Mouse (Mus musculus) MEL (cell line): Measurements from ENCODE around the gene Fev. TPM values are rescaled to one million over a fixed set of nuclear protein-coding genes. Genes with fewer than 3 reads are reported as not detected.

Experiments used
- DNase-seq: peaks from one replicate; pipeline ENCODE4 v3.0.0; 2011; ENCODE audit warnings: low read depth, low spot score
- H3K27ac ChIP-seq: 2 replicates; pipeline ENCODE4 v1.5.1; 2012; ENCODE audit warnings: low read depth, mild to moderate bottlenecking, control low read depth, low read length, moderate library complexity; ENCODE audit not compliant: control insufficient read depth
- H3K27me3 ChIP-seq, 2 experiments: fragments of 150-350 bp in 1 of 2; sonication (generic) in 1 of 2; 2 replicates each; pipeline ENCODE4 v1.6.1; 2012; ENCODE audit warnings: low read length in 2 of 2, mild to moderate bottlenecking in 2 of 2, improper control_type of control experiment in 1 of 2, moderate library complexity in 1 of 2; ENCODE audit not compliant: insufficient read depth in 2 of 2, control insufficient read depth in 1 of 2
- H3K36me3 ChIP-seq, 2 experiments: 2 replicates each; pipeline ENCODE4 v1.6.1; 2012 to 2014; ENCODE audit warnings: low read length in 2 of 2, improper control_type of control experiment in 1 of 2, inconsistent platforms in 1 of 2, mild to moderate bottlenecking in 1 of 2; ENCODE audit not compliant: insufficient read depth in 2 of 2, control insufficient read depth in 1 of 2
- H3K4me1 ChIP-seq, 2 experiments: fragments of 150-350 bp in 1 of 2; sonication (generic) in 1 of 2; 2 replicates each; pipeline ENCODE4 v1.6.1; 2012; ENCODE audit warnings: low read length in 2 of 2, improper control_type of control experiment in 1 of 2, mild to moderate bottlenecking in 1 of 2; ENCODE audit not compliant: insufficient read depth in 2 of 2, control insufficient read depth in 1 of 2
- H3K4me3 ChIP-seq, 2 experiments: fragments of 150-350 bp in 1 of 2; sonication (generic) in 1 of 2; 2 replicates each; pipeline ENCODE4 v1.5.1; 2012; ENCODE audit warnings: low read depth in 2 of 2, low read length in 2 of 2, mild to moderate bottlenecking in 2 of 2, moderate library complexity in 2 of 2, control low read depth in 1 of 2, improper control_type of control experiment in 1 of 2; ENCODE audit not compliant: control insufficient read depth in 1 of 2, insufficient read depth in 1 of 2
- H3K79me2 ChIP-seq: 2 replicates; pipeline ENCODE4 v1.6.1; 2012; ENCODE audit warnings: mild to moderate bottlenecking, low read length, moderate library complexity; ENCODE audit not compliant: control insufficient read depth, poor library complexity, insufficient read depth
- H3K9ac ChIP-seq: 2 replicates; pipeline ENCODE4 v1.6.1; 2012; ENCODE audit warnings: low read depth, mild to moderate bottlenecking, control low read depth, low read length, moderate library complexity; ENCODE audit not compliant: control insufficient read depth, poor library complexity, severe bottlenecking
- H3K9me3 ChIP-seq: fragments of 150-350 bp; sonication (generic); replicated peaks from 2 replicates; pipeline ENCODE4 v1.6.1; 2012; ENCODE audit warnings: mild to moderate bottlenecking, low read length, improper control_type of control experiment, moderate library complexity; ENCODE audit not compliant: insufficient read depth
- BHLHE40 ChIP-seq: IDR thresholded peaks from 2 replicates; pipeline ENCODE4 v1.6.1; 2012; ENCODE audit warnings: low read depth, mild to moderate bottlenecking, inconsistent platforms, low read length, improper control_type of control experiment, borderline replicate concordance
- CHD1 ChIP-seq: IDR thresholded peaks from 2 replicates; pipeline ENCODE4 v1.6.1; 2012; ENCODE audit warnings: low read depth, mild to moderate bottlenecking, inconsistent platforms, low read length, improper control_type of control experiment
- CTCF ChIP-seq, 3 experiments: IDR thresholded peaks in 2 of 3; conservative IDR thresholded peaks in 1 of 3; 2 replicates each; pipeline ENCODE4 v1.5.1; 2011 to 2012; ENCODE audit warnings: low read length in 3 of 3, low read depth in 2 of 3, mild to moderate bottlenecking in 2 of 3, improper control_type of control experiment in 1 of 3, inconsistent platforms in 1 of 3, mixed read lengths in 1 of 3, moderate library complexity in 1 of 3; ENCODE audit not compliant: control insufficient read depth in 1 of 3, insufficient read depth in 1 of 3, poor library complexity in 1 of 3, severe bottlenecking in 1 of 3
- E2F4 ChIP-seq: IDR thresholded peaks from 2 replicates; pipeline ENCODE4 v1.6.1; 2011; ENCODE audit warnings: low read depth, low read length, improper control_type of control experiment, borderline replicate concordance
- ELF1 ChIP-seq: IDR thresholded peaks from 2 replicates; pipeline ENCODE4 v1.6.1; 2014; ENCODE audit warnings: low read depth, mild to moderate bottlenecking, inconsistent platforms, low read length, improper control_type of control experiment, moderate library complexity
- ETS1 ChIP-seq: IDR thresholded peaks from 2 replicates; pipeline ENCODE4 v1.6.1; 2012; ENCODE audit warnings: low read depth, mild to moderate bottlenecking, inconsistent platforms, low read length, improper control_type of control experiment, moderate library complexity
- HCFC1 ChIP-seq: IDR thresholded peaks from 2 replicates; pipeline ENCODE4 v1.6.1; 2012; ENCODE audit warnings: low read depth, mild to moderate bottlenecking, inconsistent platforms, low read length, improper control_type of control experiment, moderate library complexity
- MAFK ChIP-seq: IDR thresholded peaks from 2 replicates; pipeline ENCODE4 v1.6.1; 2011; ENCODE audit warnings: low read depth, mild to moderate bottlenecking, low read length, improper control_type of control experiment, borderline replicate concordance
- POLR2A ChIP-seq, 2 experiments: IDR thresholded peaks; 2 replicates each; pipeline ENCODE4 v1.6.1; 2011 to 2012; ENCODE audit warnings: low read length in 2 of 2, mild to moderate bottlenecking in 2 of 2, control low read depth in 1 of 2, improper control_type of control experiment in 1 of 2, low read depth in 1 of 2, moderate library complexity in 1 of 2; ENCODE audit not compliant: control insufficient read depth in 1 of 2, insufficient read depth in 1 of 2, poor library complexity in 1 of 2
- POLR2AphosphoS5 ChIP-seq: IDR thresholded peaks from 2 replicates; pipeline ENCODE4 v1.6.1; 2012; ENCODE audit warnings: low read depth, borderline replicate concordance, mild to moderate bottlenecking, inconsistent platforms, low read length, moderate library complexity, mixed read lengths
- RCOR1 ChIP-seq: IDR thresholded peaks from 2 replicates; pipeline ENCODE4 v1.6.1; 2012; ENCODE audit warnings: low read depth, mild to moderate bottlenecking, inconsistent platforms, low read length, improper control_type of control experiment
- SMC3 ChIP-seq: IDR thresholded peaks from 2 replicates; pipeline ENCODE4 v1.6.1; 2011; ENCODE audit warnings: low read depth, low read length, improper control_type of control experiment
- TAL1 ChIP-seq: IDR thresholded peaks from 2 replicates; pipeline ENCODE4 v1.6.1; 2012; ENCODE audit warnings: mild to moderate bottlenecking, inconsistent platforms, low read length, moderate library complexity, mixed read lengths
- ZC3H11A ChIP-seq: IDR thresholded peaks from 2 replicates; pipeline ENCODE4 v1.6.1; 2012; ENCODE audit warnings: low read depth, mild to moderate bottlenecking, inconsistent platforms, low read length, improper control_type of control experiment
- ZKSCAN1 ChIP-seq: IDR thresholded peaks from 2 replicates; pipeline ENCODE4 v1.6.1; 2012; ENCODE audit warnings: low read depth, mild to moderate bottlenecking, inconsistent platforms, low read length, improper control_type of control experiment, moderate library complexity
- polyA plus RNA-seq, 2 experiments: library from polyadenylated mRNA; stranded (reverse) in 1 of 2; unstranded in 1 of 2; fragments of >175 nt in 1 of 2; fragments of >200 nt in 1 of 2; gene quantifications; 2 replicates each; pipeline versions ENCODE4 v1.2.1 to v1.2.4; 2012; ENCODE audit warnings: low replicate concordance in 2 of 2, low read depth in 1 of 2; ENCODE audit not compliant: insufficient read length in 2 of 2, insufficient read depth in 1 of 2, missing spikeins in 1 of 2
- total RNA-seq: library from RNA; depleted of rRNA; stranded (reverse); fragments of 300-350 nt; gene quantifications from 2 replicates; pipeline ENCODE4 v1.2.3, GENCODE M21; 2012

Fev gene
- total and polyA plus RNA-seq, 3 experiments = not detected

DNA sequence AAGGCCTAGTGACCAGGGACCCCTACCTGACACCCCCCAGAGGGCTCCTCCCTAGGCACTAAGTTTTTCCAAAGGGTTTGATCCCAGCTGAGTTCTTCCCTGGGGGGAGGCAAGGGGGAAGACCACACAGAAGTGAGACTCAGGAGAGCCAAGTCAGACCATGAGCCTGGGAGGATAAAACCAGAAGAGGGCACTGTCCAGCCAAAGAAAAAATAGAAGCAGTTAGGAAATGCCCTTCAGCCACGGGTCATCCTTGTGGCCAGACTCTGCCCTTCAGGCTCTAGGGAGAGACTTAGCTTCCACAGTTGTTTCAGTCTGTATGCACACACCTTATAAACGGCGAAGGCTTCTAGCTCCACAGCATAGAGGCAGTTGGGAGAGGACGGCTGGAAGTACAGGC, 39.2 kb upstream of the Fev start:
- no peak overlapping the region for H3K9ac ChIP-seq
- no peak overlapping the region for H3K27ac ChIP-seq
- DNase-seq = no peak
- H3K27me3 ChIP-seq = no peaks in the 10 kb centered on the region; a peak in 2 of 4 replicates
- no peaks in the 10 kb centered on the region for H3K36me3 ChIP-seq
- TF ChIP-seq POLR2AphosphoS5 (no peak), ELF1 (no peak), ZKSCAN1 (no peak), RCOR1 (no peak), POLR2A (IDR thresholded peaks at IDR 0.05; ENCODE audit: control insufficient read depth in 1 of 2, insufficient read depth in 1 of 2, low read depth in 1 of 2, low read length in 2 of 2, poor library complexity in 1 of 2) (no peak), ZC3H11A (no peak), CTCF (IDR thresholded peaks at IDR 0.05 in 2 of 3, conservative IDR thresholded peaks at IDR 0.05 in 1 of 3; ENCODE audit: control insufficient read depth in 1 of 3, insufficient read depth in 1 of 3, low read depth in 2 of 3, low read length in 3 of 3, poor library complexity in 1 of 3, severe bottlenecking in 1 of 3) (no peak), TAL1 (no peak), SMC3 (no peak), MAFK (no peak), CHD1 (no peak), BHLHE40 (no peak), E2F4 (no peak)
- TF ChIP-seq, all 39 proteins: peak for 0
- Histone ChIP-seq H3K79me2 (no peaks in the 10 kb centered on the region), H3K9me3 (no peaks in the 10 kb centered on the region), H3K4me1 (no peaks in the 10 kb centered on the region), H3K4me3 (no peak overlapping the region)

GRCm38 (mm10) chr1:74915706-74916105, 30.5 kb upstream of the Fev start:
- Histone ChIP-seq H3K36me3 (no peaks in the 10 kb centered on the region), H3K27me3 (peaks cover 0 to 2% of the 10 kb centered on the region in 2 experiments; a peak in 2 of 4 replicates), H3K9me3 (no peaks in the 10 kb centered on the region), H3K9ac (no peak overlapping the region), H3K79me2 (no peaks in the 10 kb centered on the region), H3K4me3 (no peak overlapping the region), H3K27ac (no peak overlapping the region), H3K4me1 (no peaks in the 10 kb centered on the region)
- no peak for DNase-seq
- TF ChIP-seq CTCF (IDR thresholded peaks at IDR 0.05 in 2 of 3, conservative IDR thresholded peaks at IDR 0.05 in 1 of 3; ENCODE audit: control insufficient read depth in 1 of 3, insufficient read depth in 1 of 3, low read depth in 2 of 3, low read length in 3 of 3, poor library complexity in 1 of 3, severe bottlenecking in 1 of 3) = peak in 2 of 3 experiments; percentile 15 to 42; a peak in 3 of 6 replicates
- no peak for TF ChIP-seq HCFC1

GRCm38 (mm10) chr1:74902191-74902590, 17.0 kb upstream of the Fev start:
- Histone ChIP-seq H3K27me3 (no peaks in the 10 kb centered on the region), H3K4me1 (no peaks in the 10 kb centered on the region), H3K9me3 (no peaks in the 10 kb centered on the region), H3K36me3 (no peaks in the 10 kb centered on the region), H3K4me3 (no peak overlapping the region), H3K9ac (no peak overlapping the region), H3K79me2 (no peaks in the 10 kb centered on the region), H3K27ac (no peak overlapping the region)
- TF ChIP-seq CHD1 = no peak
- no peak for TF ChIP-seq SMC3
- TF ChIP-seq POLR2A (IDR thresholded peaks at IDR 0.05; ENCODE audit: control insufficient read depth in 1 of 2, insufficient read depth in 1 of 2, low read depth in 1 of 2, low read length in 2 of 2, poor library complexity in 1 of 2) = no peak
- no peak for TF ChIP-seq ETS1
- no peak for DNase-seq
